Mouse (Mus musculus) heart, embryonic 13.5 days (tissue): ENCODE measurements at regions not wholly inside any gene's neighbourhood (a gene's known extent, or its start where the extent isn't known, plus 50 kb on each side); places are given as distances from the start of the nearest gene placed in this dataset.
A peak's percentile ranks its signal among the peaks of the same experiment; 100 is the strongest.

Experiments used
- ATAC-seq: fragments of 200-750 bp; cut with Nextera tagmentation; 2 replicates; pipeline ENCODE4 v1.8.0; 2017; ENCODE audit warnings: moderate TSS enrichment; ENCODE audit not compliant: insufficient number of reproducible peaks, low FRiP score, low TSS enrichment; ENCODE audit errors: extremely low read depth
- H3K27ac ChIP-seq: fragments of 300-500 bp; sonication (generic); replicated peaks from 2 replicates; pipeline ENCODE4 v1.5.1; 2015; ENCODE audit warnings: moderate library complexity, mild to moderate bottlenecking, inconsistent platforms
- H3K27me3 ChIP-seq: fragments of 300-500 bp; sonication (generic); replicated peaks from 2 replicates; pipeline ENCODE4 v1.6.1; 2015; ENCODE audit warnings: mild to moderate bottlenecking, inconsistent platforms
- H3K36me3 ChIP-seq: fragments of 300-500 bp; sonication (generic); 2 replicates; pipeline ENCODE4 v1.6.1; 2015; ENCODE audit warnings: mild to moderate bottlenecking, inconsistent platforms
- H3K4me1 ChIP-seq: fragments of 300-500 bp; sonication (generic); 2 replicates; pipeline ENCODE4 v1.6.1; 2015; ENCODE audit warnings: inconsistent platforms
- H3K4me2 ChIP-seq: fragments of 300-500 bp; sonication (generic); 2 replicates; pipeline ENCODE4 v1.6.1; 2015; ENCODE audit warnings: inconsistent platforms, mild to moderate bottlenecking, moderate library complexity
- H3K4me3 ChIP-seq: fragments of 300-500 bp; sonication (generic); 2 replicates; pipeline ENCODE4 v1.5.1; 2015; ENCODE audit warnings: moderate library complexity, mild to moderate bottlenecking, inconsistent platforms
- H3K9ac ChIP-seq: fragments of 300-500 bp; sonication (generic); 2 replicates; pipeline ENCODE4 v1.6.1; 2015; ENCODE audit warnings: inconsistent platforms, mild to moderate bottlenecking, moderate library complexity
- H3K9me3 ChIP-seq: fragments of 300-500 bp; sonication (generic); 2 replicates; pipeline ENCODE4 v1.6.1; 2016; ENCODE audit warnings: inconsistent platforms
- WGBS: fragments of 180-500 bp; shearing (Covaris S2); methylation state at CpG from one replicate; pipeline ENCODE4 v1.1.7; 2015; ENCODE audit warnings: mixed read lengths; 5-methylcytosine and 5-hydroxymethylcytosine counted together

DNA sequence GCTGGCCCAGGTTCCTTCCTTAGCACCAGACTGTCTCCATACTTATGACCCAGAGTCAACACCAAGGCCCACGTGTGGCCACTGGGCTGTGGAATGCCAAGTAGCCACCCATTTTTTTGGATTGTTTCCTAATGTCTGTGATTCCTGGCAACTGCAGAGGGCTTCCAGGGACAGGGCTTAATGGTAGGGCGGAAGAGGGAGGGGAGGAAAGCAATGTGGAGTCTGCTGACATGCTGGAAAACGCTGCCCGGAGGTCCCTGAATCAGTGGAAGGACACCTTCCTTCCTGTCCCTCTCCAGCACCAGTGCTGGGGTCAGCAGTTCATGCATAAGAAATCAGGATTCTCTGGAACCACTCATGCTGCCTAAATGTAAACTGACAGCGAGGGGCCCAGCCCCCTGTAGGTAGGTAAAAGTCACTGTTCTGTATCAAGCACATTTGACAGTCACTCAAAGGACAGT, 90.8 kb downstream of the Iyd start:
- whole genome bisulfite sequencing = 37% methylated on average over 5 of the region's 5 CpGs
- Histone ChIP-seq H3K4me3 (no peak overlapping the region), H3K4me1 (peaks cover 20% of the 10 kb centered on the region), H3K9ac (no peak overlapping the region), H3K27ac (peak overlapping the region; percentile 63), H3K36me3 (no peaks in the 10 kb centered on the region), H3K4me2 (no peak overlapping the region), H3K27me3 (no peaks in the 10 kb centered on the region), H3K9me3 (no peaks in the 10 kb centered on the region)
- no peak for ATAC-seq

GRCm38 (mm10) chr10:3633871-3634496, 93.9 kb downstream of the Iyd start:
- Histone ChIP-seq H3K4me1 (peaks cover 17% of the 10 kb centered on the region), H3K36me3 (no peaks in the 10 kb centered on the region), H3K27me3 (no peaks in the 10 kb centered on the region), H3K4me2 (no peak overlapping the region), H3K9me3 (no peaks in the 10 kb centered on the region), H3K9ac (no peak overlapping the region), H3K4me3 (no peak overlapping the region), H3K27ac (peak overlapping the region; percentile 73)
- WGBS = 22% methylated on average over 5 of the region's 5 CpGs
- ATAC-seq = peak; percentile 22; the same call in 1 of the 2 replicates

DNA sequence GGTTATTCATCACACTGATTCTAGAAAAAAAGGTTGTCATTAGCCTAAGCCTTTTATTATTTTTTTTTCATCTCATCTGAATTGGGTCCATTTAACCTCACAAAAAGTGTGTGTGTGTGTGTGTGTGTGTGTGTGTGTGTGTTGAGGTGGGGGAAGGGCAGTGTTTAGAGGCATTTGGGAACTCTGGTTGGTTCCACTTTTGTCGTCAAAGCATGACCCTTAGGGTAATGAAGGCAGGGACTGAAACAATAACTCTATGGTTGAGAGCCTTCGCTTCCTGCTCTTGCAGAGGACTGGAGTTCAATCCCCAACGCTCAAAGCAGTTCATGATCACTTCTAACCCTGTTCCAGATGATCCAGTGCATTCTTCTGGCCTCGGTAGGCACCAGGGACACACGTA, 96.1 kb upstream of the Plekhg1 start:
- Histone ChIP-seq H3K9me3 (no peaks in the 10 kb centered on the region), H3K27ac (no peak overlapping the region), H3K27me3 (no peaks in the 10 kb centered on the region), H3K4me1 (no peaks in the 10 kb centered on the region), H3K4me2 (no peak overlapping the region), H3K36me3 (no peaks in the 10 kb centered on the region), H3K9ac (no peak overlapping the region), H3K4me3 (no peak overlapping the region)
- no peak for ATAC-seq
- WGBS = 76% methylated on average over 5 of the region's 5 CpGs

GRCm38 (mm10) chr10:3645030-3645429, 95.1 kb upstream of the Plekhg1 start:
- Histone ChIP-seq H3K27me3 (no peaks in the 10 kb centered on the region), H3K9ac (no peak overlapping the region), H3K4me1 (no peaks in the 10 kb centered on the region), H3K27ac (no peak overlapping the region; the same call in 1 of the 2 replicates), H3K36me3 (no peaks in the 10 kb centered on the region), H3K9me3 (no peaks in the 10 kb centered on the region), H3K4me2 (no peak overlapping the region), H3K4me3 (no peak overlapping the region)
- ATAC-seq = no peak
- 63% methylated on average over 5 of the region's 5 CpGs for WGBS

GRCm38 (mm10) chr10:3646151-3646910, 93.8 kb upstream of the Plekhg1 start:
- Histone ChIP-seq H3K9ac (no peak overlapping the region), H3K27ac (no peak overlapping the region), H3K36me3 (no peaks in the 10 kb centered on the region), H3K4me2 (no peak overlapping the region), H3K4me3 (no peak overlapping the region), H3K27me3 (no peaks in the 10 kb centered on the region), H3K9me3 (no peaks in the 10 kb centered on the region), H3K4me1 (no peaks in the 10 kb centered on the region)
- ATAC-seq = no peak
- 51% methylated on average over 6 of the region's 6 CpGs for whole genome bisulfite sequencing

DNA sequence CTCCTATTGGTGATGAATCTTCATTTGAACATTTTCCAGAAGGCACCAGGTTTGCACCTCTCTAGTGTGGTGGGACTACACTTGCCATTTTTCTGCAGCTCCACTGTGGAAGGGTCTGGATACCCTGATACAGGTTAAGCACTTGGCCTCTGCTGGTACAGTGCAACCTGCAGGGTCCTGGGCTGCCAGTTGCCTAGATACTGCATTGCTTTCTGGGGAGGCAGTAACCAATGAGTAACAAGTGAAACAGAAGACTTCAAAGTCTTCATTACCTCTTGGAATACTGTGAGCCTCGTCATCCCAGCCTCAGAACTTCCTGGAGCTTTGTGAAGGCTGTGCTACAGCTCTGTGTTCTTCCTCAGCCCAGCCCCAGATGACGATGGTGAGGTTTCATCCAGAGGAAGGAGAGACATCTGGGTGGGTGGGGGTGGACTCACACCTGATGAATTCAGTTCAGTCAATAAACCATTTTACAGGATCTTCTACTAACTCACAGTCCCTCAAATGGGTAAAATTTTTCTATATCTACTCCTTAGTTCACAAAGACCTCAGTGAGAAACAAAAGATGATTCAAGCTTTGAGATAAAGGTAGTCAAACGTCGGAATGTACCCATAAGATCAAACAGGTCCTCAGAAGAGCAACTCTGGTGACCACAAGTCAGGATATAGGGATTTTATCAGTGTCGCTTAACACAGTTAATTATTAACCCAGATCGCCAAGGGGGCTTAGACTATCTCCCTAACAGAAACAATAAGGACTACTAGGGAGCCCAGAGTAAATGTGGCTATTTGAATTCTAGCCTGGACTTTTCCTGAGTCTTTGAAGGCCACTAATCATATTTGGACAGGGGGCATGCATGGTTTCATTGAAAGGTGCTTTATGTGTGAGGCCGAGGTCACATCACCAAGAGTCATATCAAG, 92.1 kb upstream of the Plekhg1 start:
- no peaks in the 10 kb centered on the region for H3K36me3 ChIP-seq
- no peak overlapping the region for H3K27ac ChIP-seq
- no peaks in the 10 kb centered on the region for H3K9me3 ChIP-seq
- ATAC-seq = no peak
- no peak overlapping the region for H3K9ac ChIP-seq
- no peak overlapping the region for H3K4me3 ChIP-seq
- H3K4me2 ChIP-seq = no peak overlapping the region
- H3K4me1 ChIP-seq = no peaks in the 10 kb centered on the region
- WGBS = 57% methylated on average over 7 of the region's 7 CpGs
- no peaks in the 10 kb centered on the region for H3K27me3 ChIP-seq

DNA sequence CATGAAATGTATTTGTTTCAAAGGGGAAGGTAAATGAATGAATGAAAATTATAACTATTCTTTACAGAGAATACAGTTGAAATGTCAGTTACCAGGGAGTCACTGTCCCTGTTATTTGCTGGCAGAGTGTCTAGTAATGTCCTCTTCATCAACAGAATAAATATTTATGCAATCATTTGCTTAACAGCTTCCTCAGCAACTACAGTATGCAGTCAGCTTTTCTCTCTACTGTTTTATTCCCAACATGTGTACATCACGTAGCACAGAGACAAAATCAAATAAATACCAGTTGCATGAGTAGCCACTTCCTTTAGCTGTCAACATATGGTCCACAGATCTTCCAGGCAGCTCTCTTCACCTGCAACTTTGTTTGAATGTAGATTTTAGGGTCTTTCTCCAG, 90.2 kb upstream of the Plekhg1 start:
- ATAC-seq = no peak
- 42% methylated on average over 1 of the region's 1 CpGs for WGBS

GRCm38 (mm10) chr10:3650561-3650960, 89.6 kb upstream of the Plekhg1 start:
- no peaks in the 10 kb centered on the region for H3K9me3 ChIP-seq
- no peak overlapping the region for H3K27ac ChIP-seq
- WGBS = 67% methylated on average over 6 of the region's 6 CpGs
- no peak overlapping the region for H3K9ac ChIP-seq
- no peak overlapping the region for H3K4me2 ChIP-seq
- no peaks in the 10 kb centered on the region for H3K27me3 ChIP-seq
- no peak overlapping the region for H3K4me3 ChIP-seq
- H3K4me1 ChIP-seq = no peaks in the 10 kb centered on the region
- no peak for ATAC-seq
- no peaks in the 10 kb centered on the region for H3K36me3 ChIP-seq

More for the DNA sequence above, 90.2 kb upstream of the Plekhg1 start:
- no peaks in the 10 kb centered on the region for H3K4me1 ChIP-seq
- no peak overlapping the region for H3K4me2 ChIP-seq
- H3K9me3 ChIP-seq = no peaks in the 10 kb centered on the region
- no peak overlapping the region for H3K27ac ChIP-seq
- H3K27me3 ChIP-seq = no peaks in the 10 kb centered on the region
- H3K36me3 ChIP-seq = no peaks in the 10 kb centered on the region
- no peak overlapping the region for H3K4me3 ChIP-seq
- H3K9ac ChIP-seq = no peak overlapping the region

- Histone ChIP-seq H3K4me2 (no peak overlapping the region), H3K9me3 (no peaks in the 10 kb centered on the region), H3K4me1 (no peaks in the 10 kb centered on the region), H3K27me3 (no peaks in the 10 kb centered on the region), H3K36me3 (no peaks in the 10 kb centered on the region), H3K27ac (no peak overlapping the region), H3K9ac (no peak overlapping the region), H3K4me3 (no peak overlapping the region)
- WGBS = 77% methylated on average over 3 of the region's 3 CpGs
- ATAC-seq = no peak
Measured at GRCm38 (mm10) chr10:3652522-3652921, 87.6 kb upstream of the Plekhg1 start.

GRCm38 (mm10) chr10:3656081-3656480, 84.1 kb upstream of the Plekhg1 start:
- H3K9me3 ChIP-seq = no peaks in the 10 kb centered on the region
- no peak overlapping the region for H3K4me2 ChIP-seq
- H3K9ac ChIP-seq = no peak overlapping the region
- no peak overlapping the region for H3K4me3 ChIP-seq
- ATAC-seq = no peak
- no peaks in the 10 kb centered on the region for H3K4me1 ChIP-seq
- no peaks in the 10 kb centered on the region for H3K36me3 ChIP-seq
- H3K27me3 ChIP-seq = no peaks in the 10 kb centered on the region
- WGBS = 72% methylated on average over 3 of the region's 3 CpGs
- no peak overlapping the region for H3K27ac ChIP-seq

DNA sequence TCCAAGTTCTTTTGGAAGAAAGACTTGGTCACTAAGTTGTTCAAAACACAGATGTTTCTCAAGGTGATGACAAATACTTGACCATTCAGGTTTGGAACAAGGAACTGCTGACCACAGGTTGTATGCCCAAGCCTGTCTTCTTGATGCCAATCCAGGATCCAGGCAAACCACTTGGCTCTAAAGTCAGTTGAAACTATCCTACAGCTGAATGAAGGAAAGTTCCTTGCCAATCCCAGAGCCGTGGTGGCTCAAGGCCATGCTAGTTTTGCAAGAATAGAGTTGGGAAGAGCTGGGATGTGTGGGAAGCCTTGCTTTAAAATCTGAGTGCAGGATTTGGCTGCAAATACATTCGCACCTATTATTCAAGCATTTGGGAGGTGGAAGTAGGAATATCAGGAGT, 78.0 kb upstream of the Plekhg1 start:
- WGBS = 78% methylated on average over 2 of the region's 2 CpGs
- Histone ChIP-seq H3K4me2 (no peak overlapping the region), H3K36me3 (no peaks in the 10 kb centered on the region), H3K4me3 (no peak overlapping the region), H3K9me3 (no peaks in the 10 kb centered on the region; the same call in 1 of the 2 replicates), H3K27me3 (no peaks in the 10 kb centered on the region), H3K9ac (no peak overlapping the region), H3K27ac (no peak overlapping the region), H3K4me1 (no peaks in the 10 kb centered on the region)
- no peak for ATAC-seq
